Mouse (Mus musculus) lung, adult 2 months (tissue): Measurements from ENCODE around the gene Olfr429.

Experiments
- CTCF ChIP-seq: fragments of 200-500 bp; IDR thresholded peaks from 2 replicates; pipeline ENCODE4 v1.5.1; 2011; ENCODE audit warnings: mild to moderate bottlenecking, low read length, control low read depth; ENCODE audit not compliant: insufficient read depth
- POLR2A ChIP-seq: fragments of 200-500 bp; IDR thresholded peaks from 2 replicates; pipeline ENCODE4 v1.6.1; 2011; ENCODE audit warnings: low read depth, mild to moderate bottlenecking, control low read depth, low read length, borderline replicate concordance; ENCODE audit errors: extremely low read depth

DNA sequence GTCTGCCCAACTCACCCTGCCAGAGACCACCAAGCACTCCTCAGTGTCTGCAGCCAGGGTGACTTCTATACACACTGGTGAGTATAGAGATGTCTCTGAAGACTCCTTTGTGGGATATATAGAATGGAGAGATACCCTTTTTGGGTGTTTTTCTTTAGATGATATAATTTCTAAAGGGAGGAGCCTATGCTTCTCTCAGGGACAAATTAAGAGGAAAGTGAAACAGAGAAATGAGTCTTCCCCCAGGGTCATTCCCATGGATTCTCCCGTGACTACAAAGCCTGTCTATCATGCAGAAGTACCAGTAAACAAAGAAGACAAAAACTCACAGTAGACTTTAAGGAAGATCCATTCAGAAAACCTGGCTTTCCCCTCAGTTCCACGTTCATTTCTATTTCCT lies 36.9 kb downstream of the Olfr429 start, which contains the start of gene Olfr231:
- TF ChIP-seq POLR2A (no peak), CTCF (no peak)
